Comparison of ENCODE assay signal across 19 mouse cellular contexts in the genomic region with DNA sequence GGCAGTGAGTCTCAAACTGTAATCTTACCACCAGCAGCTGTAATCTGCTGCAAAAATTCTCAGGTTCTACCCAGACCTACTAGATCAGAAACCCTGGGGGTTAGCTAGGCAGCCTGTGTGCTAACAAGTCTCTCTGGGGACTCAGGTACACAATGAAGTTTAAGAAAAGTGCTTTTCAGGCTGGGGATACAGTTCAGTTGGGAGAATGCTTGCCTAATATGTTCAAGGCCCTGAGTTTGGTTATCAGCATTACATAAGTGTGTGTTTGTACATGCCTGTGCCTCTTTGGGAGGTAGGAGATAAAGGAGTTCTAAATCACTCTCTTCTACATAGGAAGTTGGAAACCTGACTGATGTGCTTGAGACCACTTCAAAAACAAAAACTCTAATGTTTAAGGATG.
"Had no signal": no experiment of that assay in that cellular context is flagged by ENCODE, and none has a peak within 500 bp of the region (broad histone marks: within the 10 kb centered on the region; RNA-seq: fewer than 3 reads in every experiment).

No protein-coding gene starts in this region.

- H3K4me2 ChIP-seq: lung, embryonic 14.5 days; midbrain, embryonic 12.5 days; neural tube, embryonic 13.5 days; neural tube, embryonic 15.5 days had no signal

- H3K4me1 ChIP-seq: midbrain, embryonic 10.5 days; midbrain, embryonic 12.5 days; neural tube, embryonic 13.5 days; neural tube, embryonic 15.5 days had no signal

- ATAC-seq: lung, postnatal 0 days; midbrain, embryonic 16.5 days had no signal

- DNase-seq: lung, adult 18-20 months; lung, embryonic 14.5 days; lung, postnatal 4 days; midbrain, embryonic 14.5 days; retina, postnatal 1 day; right cerebral cortex, adult 18-20 months; right cerebral cortex, postnatal 25 days; right cerebral cortex, postnatal 4 days; spleen, adult 18-20 months; thymus, adult 18-20 months; thymus, postnatal 14 days; thymus, postnatal 36 days had no signal

- H3K27ac ChIP-seq: midbrain, embryonic 10.5 days; midbrain, embryonic 12.5 days; neural tube, embryonic 13.5 days; neural tube, embryonic 15.5 days had no signal

- H3K9ac ChIP-seq: lung, embryonic 14.5 days; midbrain, embryonic 12.5 days; neural tube, embryonic 13.5 days; neural tube, embryonic 15.5 days had no signal

- H3K9me3 ChIP-seq: midbrain, embryonic 10.5 days; midbrain, embryonic 12.5 days; neural tube, embryonic 13.5 days; neural tube, embryonic 15.5 days had no signal

- H3K27me3 ChIP-seq: midbrain, embryonic 12.5 days; neural tube, embryonic 13.5 days; neural tube, embryonic 15.5 days had no signal

- H3K4me3 ChIP-seq: midbrain, embryonic 10.5 days; midbrain, embryonic 12.5 days; myocyte; neural tube, embryonic 13.5 days; neural tube, embryonic 15.5 days had no signal
